Mouse (Mus musculus): ENCODE measurements around the gene 3110082I17Rik. TPM values are rescaled to one million over a fixed set of nuclear protein-coding genes. Genes with fewer than 3 reads are reported as not detected.
A peak's percentile ranks its signal among the peaks of the same experiment; 100 is the strongest.

Gene 3110082I17Rik
- polyA plus RNA-seq, 1 experiment from 2014 or later = 15.7 TPM

- H3K9ac ChIP-seq (replicated peaks) = no peak overlapping the region
- 95% methylated on average over 4 of the region's 4 CpGs for WGBS
- peaks cover 30% of the 10 kb centered on the region for H3K4me1 ChIP-seq
- no peak overlapping the region for H3K4me2 ChIP-seq
- H3K27me3 ChIP-seq (replicated peaks) = no peaks in the 10 kb centered on the region
- H3K27ac ChIP-seq (replicated peaks) = no peak overlapping the region
- no peak overlapping the region for H3K4me3 ChIP-seq (replicated peaks)
- no peak for ATAC-seq (ENCODE audit: low FRiP score)
- no peaks in the 10 kb centered on the region for H3K36me3 ChIP-seq
- H3K9me3 ChIP-seq (replicated peaks) = no peaks in the 10 kb centered on the region
Observed at GRCm38 (mm10) chr5:139416942-139417341, 43.4 kb downstream of the 3110082I17Rik start.

- Histone ChIP-seq H3K9ac (replicated peaks) (no peak overlapping the region), H3K4me2 (no peak overlapping the region), H3K36me3 (no peaks in the 10 kb centered on the region), H3K9me3 (replicated peaks) (no peaks in the 10 kb centered on the region), H3K27me3 (replicated peaks) (no peaks in the 10 kb centered on the region), H3K4me1 (peaks cover 25% of the 10 kb centered on the region), H3K27ac (replicated peaks) (no peak overlapping the region), H3K4me3 (replicated peaks) (no peak overlapping the region)
- no peak for ATAC-seq (ENCODE audit: low FRiP score)
- 94% methylated on average over 5 of the region's 5 CpGs for WGBS
Observed at GRCm38 (mm10) chr5:139415001-139415400, 45.3 kb downstream of the 3110082I17Rik start.

GRCm38 (mm10) chr5:139413545-139413944, 46.8 kb downstream of the 3110082I17Rik start:
- ATAC-seq (ENCODE audit: low FRiP score) = no peak

GRCm38 (mm10) chr5:139411665-139412314, 48.5 kb downstream of the 3110082I17Rik start:
- H3K36me3 ChIP-seq = no peaks in the 10 kb centered on the region
- H3K4me2 ChIP-seq = no peak overlapping the region
- H3K4me1 ChIP-seq = peaks cover 18% of the 10 kb centered on the region
- no peak overlapping the region for H3K9ac ChIP-seq (replicated peaks)
- H3K4me3 ChIP-seq (replicated peaks) = no peak overlapping the region
- ATAC-seq (ENCODE audit: low FRiP score) = no peak
- no peaks in the 10 kb centered on the region for H3K27me3 ChIP-seq (replicated peaks)
- 59% methylated on average over 15 of the region's 15 CpGs for WGBS
- H3K27ac ChIP-seq (replicated peaks) = no peak overlapping the region
- H3K9me3 ChIP-seq (replicated peaks) = no peaks in the 10 kb centered on the region

More at GRCm38 (mm10) chr5:139413545-139413944, 46.8 kb downstream of the 3110082I17Rik start:
- Histone ChIP-seq H3K27me3 (replicated peaks) (no peaks in the 10 kb centered on the region), H3K4me1 (peaks cover 15% of the 10 kb centered on the region), H3K9me3 (replicated peaks) (no peaks in the 10 kb centered on the region), H3K4me2 (no peak overlapping the region), H3K4me3 (replicated peaks) (no peak overlapping the region), H3K36me3 (no peaks in the 10 kb centered on the region), H3K9ac (replicated peaks) (no peak overlapping the region), H3K27ac (replicated peaks) (0 out of 2 replicates have a peak overlapping the region, but pooled peaks have one; percentile 5)
- WGBS = 56% methylated on average over 4 of the region's 4 CpGs

- no peak overlapping the region for H3K27ac ChIP-seq (replicated peaks)
- H3K36me3 ChIP-seq = no peaks in the 10 kb centered on the region
- peaks cover 18% of the 10 kb centered on the region for H3K4me1 ChIP-seq
- no peak for ATAC-seq (ENCODE audit: low FRiP score)
- no peaks in the 10 kb centered on the region for H3K27me3 ChIP-seq (replicated peaks)
- no peak overlapping the region for H3K4me2 ChIP-seq
- no peak overlapping the region for H3K4me3 ChIP-seq (replicated peaks)
- H3K9ac ChIP-seq (replicated peaks) = no peak overlapping the region
- H3K9me3 ChIP-seq (replicated peaks) = no peaks in the 10 kb centered on the region
- WGBS = 94% methylated on average over 6 of the region's 6 CpGs
Observed at GRCm38 (mm10) chr5:139411117-139411516, 49.2 kb downstream of the 3110082I17Rik start.

- Histone ChIP-seq H3K27ac (replicated peaks) (no peak overlapping the region), H3K4me1 (peaks cover 27% of the 10 kb centered on the region), H3K9ac (replicated peaks) (no peak overlapping the region), H3K9me3 (replicated peaks) (no peaks in the 10 kb centered on the region), H3K4me2 (no peak overlapping the region), H3K36me3 (no peaks in the 10 kb centered on the region), H3K4me3 (replicated peaks) (no peak overlapping the region), H3K27me3 (replicated peaks) (no peaks in the 10 kb centered on the region)
- 94% methylated on average over 4 of the region's 4 CpGs for WGBS
- ATAC-seq (ENCODE audit: low FRiP score) = no peak
Observed at GRCm38 (mm10) chr5:139410056-139410455, 50.3 kb downstream of the 3110082I17Rik start.

- Histone ChIP-seq H3K4me2 (no peak overlapping the region), H3K9ac (replicated peaks) (no peak overlapping the region), H3K4me1 (peaks cover 27% of the 10 kb centered on the region), H3K27me3 (replicated peaks) (no peaks in the 10 kb centered on the region), H3K36me3 (no peaks in the 10 kb centered on the region), H3K4me3 (replicated peaks) (no peak overlapping the region), H3K9me3 (replicated peaks) (no peaks in the 10 kb centered on the region), H3K27ac (replicated peaks) (no peak overlapping the region)
- 80% methylated on average over 12 of the region's 12 CpGs for WGBS
- no peak for ATAC-seq (ENCODE audit: low FRiP score)
Observed at GRCm38 (mm10) chr5:139409412-139409811, 50.9 kb downstream of the 3110082I17Rik start.

GRCm38 (mm10) chr5:139408511-139408910, 51.8 kb downstream of the 3110082I17Rik start:
- H3K27me3 ChIP-seq (replicated peaks) = no peaks in the 10 kb centered on the region
- no peak for ATAC-seq (ENCODE audit: low FRiP score)
- H3K36me3 ChIP-seq = no peaks in the 10 kb centered on the region
- no peak overlapping the region for H3K27ac ChIP-seq (replicated peaks)
- H3K4me2 ChIP-seq = no peak overlapping the region
- no peak overlapping the region for H3K4me3 ChIP-seq (replicated peaks)
- no peaks in the 10 kb centered on the region for H3K9me3 ChIP-seq (replicated peaks)
- WGBS = 91% methylated on average over 7 of the region's 7 CpGs
- H3K9ac ChIP-seq (replicated peaks) = no peak overlapping the region
- peaks cover 21% of the 10 kb centered on the region for H3K4me1 ChIP-seq

GRCm38 (mm10) chr5:139407121-139407885, 53.0 kb downstream of the 3110082I17Rik start:
- no peak for ATAC-seq (ENCODE audit: low FRiP score)
- no peak overlapping the region for H3K4me2 ChIP-seq

GRCm38 (mm10) chr5:139405953-139406352, 54.4 kb downstream of the 3110082I17Rik start:
- no peak for ATAC-seq (ENCODE audit: low FRiP score)
- 80% methylated on average over 3 of the region's 3 CpGs for WGBS
- Histone ChIP-seq H3K4me3 (replicated peaks) (no peak overlapping the region), H3K4me1 (peaks cover 17% of the 10 kb centered on the region), H3K36me3 (no peaks in the 10 kb centered on the region), H3K9me3 (replicated peaks) (no peaks in the 10 kb centered on the region), H3K27ac (replicated peaks) (0 out of 2 replicates have a peak overlapping the region, but pooled peaks have one; percentile 23), H3K4me2 (no peak overlapping the region), H3K9ac (replicated peaks) (no peak overlapping the region), H3K27me3 (replicated peaks) (no peaks in the 10 kb centered on the region)

More at GRCm38 (mm10) chr5:139407121-139407885, 53.0 kb downstream of the 3110082I17Rik start:
- peaks cover 17% of the 10 kb centered on the region for H3K4me1 ChIP-seq
- 87% methylated on average over 14 of the region's 14 CpGs for WGBS
- no peaks in the 10 kb centered on the region for H3K9me3 ChIP-seq (replicated peaks)
- H3K27me3 ChIP-seq (replicated peaks) = no peaks in the 10 kb centered on the region
- no peak overlapping the region for H3K4me3 ChIP-seq (replicated peaks)
- H3K36me3 ChIP-seq = no peaks in the 10 kb centered on the region
- no peak overlapping the region for H3K9ac ChIP-seq (replicated peaks)
- no peak overlapping the region; the same call in 1 of the 2 replicates for H3K27ac ChIP-seq (replicated peaks)

- peaks cover 17% of the 10 kb centered on the region for H3K4me1 ChIP-seq
- ATAC-seq (ENCODE audit: low FRiP score) = no peak
- H3K9ac ChIP-seq (replicated peaks) = no peak overlapping the region
- WGBS = 67% methylated on average over 7 of the region's 7 CpGs
- no peaks in the 10 kb centered on the region for H3K27me3 ChIP-seq (replicated peaks)
- no peaks in the 10 kb centered on the region for H3K9me3 ChIP-seq (replicated peaks)
- 0 out of 2 replicates have a peak overlapping the region, but pooled peaks have one; percentile 23 for H3K27ac ChIP-seq (replicated peaks)
- no peak overlapping the region for H3K4me3 ChIP-seq (replicated peaks)
- no peaks in the 10 kb centered on the region for H3K36me3 ChIP-seq
- H3K4me2 ChIP-seq = no peak overlapping the region
Observed at GRCm38 (mm10) chr5:139405478-139405877, 54.8 kb downstream of the 3110082I17Rik start.
